Mouse (Mus musculus): ENCODE measurements around the gene Gm3417.
"Not testable (repeated sequence)": the region's sequence is repeated elsewhere in the genome, so short reads cannot be mapped to it uniquely, and the experiment has no call there.

The Gm3417 gene

DNA sequence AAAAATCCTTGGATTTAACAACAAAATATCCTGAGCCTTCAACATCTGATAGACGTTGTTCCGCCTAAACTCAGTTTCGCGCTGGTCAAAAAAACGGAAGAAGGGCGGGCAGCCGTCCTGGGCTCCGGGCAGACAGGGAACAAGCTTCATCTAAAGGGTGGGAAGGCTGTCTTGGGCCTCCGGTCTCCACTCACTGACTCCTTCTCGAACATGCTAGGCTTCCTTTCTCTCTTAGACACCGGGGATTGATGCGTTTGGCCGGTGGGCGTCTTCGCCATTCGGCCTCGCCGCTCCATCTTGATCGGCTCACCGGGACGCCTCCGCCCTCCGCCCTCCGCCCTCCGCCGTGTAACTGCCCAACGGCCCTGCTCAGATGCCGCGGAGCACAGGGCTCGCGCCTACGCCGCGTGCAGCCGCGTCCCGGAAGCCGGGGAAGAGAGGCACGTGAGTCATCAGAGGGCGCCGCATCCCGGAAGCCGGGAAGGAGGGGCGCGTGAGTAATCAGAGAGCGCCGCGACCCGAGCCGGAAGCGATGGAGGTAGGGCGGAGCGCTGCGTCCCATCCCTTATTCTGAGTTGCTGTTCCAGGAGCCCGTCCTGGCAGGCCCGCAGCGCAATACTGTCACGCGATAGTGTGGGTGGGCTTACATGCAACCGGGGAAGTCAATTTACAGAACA, at the start of gene Gm3417, which contains the start of gene 9030025P20Rik:
TSS of gene Gm3417 (minus strand) at position 429 of the 677 bp plus-strand sequence.
TSS of gene 9030025P20Rik (plus strand) at position 107 of the 677 bp plus-strand sequence.
- not testable (repeated sequence) for DNase-seq (ENCODE audit: extremely low read depth, low read depth, low spot score)

DNA sequence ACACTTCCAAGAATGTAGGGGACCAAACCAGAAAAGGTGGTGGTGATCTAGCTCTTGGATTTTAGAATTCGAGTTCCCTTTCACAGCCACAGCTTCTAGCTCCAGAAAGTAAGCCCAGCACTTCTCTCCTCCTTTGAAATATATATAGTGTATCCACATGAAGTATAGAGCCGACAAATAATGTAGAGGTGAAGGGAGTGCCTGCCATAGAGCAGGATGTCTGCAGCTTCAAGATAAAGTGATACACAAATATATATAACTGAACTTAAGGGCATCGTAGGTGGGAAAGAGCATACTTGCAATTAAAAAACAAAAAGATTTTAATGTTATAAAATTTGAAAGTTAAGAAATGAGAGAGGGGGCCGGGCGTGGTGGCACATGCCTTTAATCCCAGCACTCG, 46.9 kb upstream of the Gm3417 start:
- DNase-seq (ENCODE audit: extremely low read depth, low read depth, low spot score), result not testable (repeated sequence)

GRCm38 (mm10) chr17:15024502-15025193, 46.1 kb upstream of the Gm3417 start:
- not testable (repeated sequence) for DNase-seq (ENCODE audit: extremely low read depth, low read depth, low spot score)

GRCm38 (mm10) chr17:15023878-15024492, 45.4 kb upstream of the Gm3417 start:
- DNase-seq (ENCODE audit: extremely low read depth, low read depth, low spot score), result not testable (repeated sequence)

- DNase-seq (ENCODE audit: extremely low read depth, low read depth, low spot score), result not testable (repeated sequence)
Observed at GRCm38 (mm10) chr17:15021503-15022220, 43.1 kb upstream of the Gm3417 start.

DNA sequence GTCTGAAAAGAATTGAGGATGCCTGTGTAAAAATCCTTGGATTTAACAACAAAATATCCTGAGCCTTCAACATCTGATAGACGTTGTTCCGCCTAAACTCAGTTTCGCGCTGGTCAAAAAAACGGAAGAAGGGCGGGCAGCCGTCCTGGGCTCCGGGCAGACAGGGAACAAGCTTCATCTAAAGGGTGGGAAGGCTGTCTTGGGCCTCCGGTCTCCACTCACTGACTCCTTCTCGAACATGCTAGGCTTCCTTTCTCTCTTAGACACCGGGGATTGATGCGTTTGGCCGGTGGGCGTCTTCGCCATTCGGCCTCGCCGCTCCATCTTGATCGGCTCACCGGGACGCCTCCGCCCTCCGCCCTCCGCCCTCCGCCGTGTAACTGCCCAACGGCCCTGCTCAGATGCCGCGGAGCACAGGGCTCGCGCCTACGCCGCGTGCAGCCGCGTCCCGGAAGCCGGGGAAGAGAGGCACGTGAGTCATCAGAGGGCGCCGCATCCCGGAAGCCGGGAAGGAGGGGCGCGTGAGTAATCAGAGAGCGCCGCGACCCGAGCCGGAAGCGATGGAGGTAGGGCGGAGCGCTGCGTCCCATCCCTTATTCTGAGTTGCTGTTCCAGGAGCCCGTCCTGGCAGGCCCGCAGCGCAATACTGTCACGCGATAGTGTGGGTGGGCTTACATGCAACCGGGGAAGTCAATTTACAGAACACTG, 31.3 kb upstream of the Gm3417 start, which contains the start of gene Gm3435:
TSS of gene Gm3435 (plus strand) at position 471 of the 708 bp plus-strand sequence.
- DNase-seq (ENCODE audit: extremely low read depth, low read depth, low spot score), result not testable (repeated sequence)

GRCm38 (mm10) chr17:15009088-15009487, 30.5 kb upstream of the Gm3417 start:
- DNase-seq (ENCODE audit: extremely low read depth, low read depth, low spot score), result not testable (repeated sequence)

DNA sequence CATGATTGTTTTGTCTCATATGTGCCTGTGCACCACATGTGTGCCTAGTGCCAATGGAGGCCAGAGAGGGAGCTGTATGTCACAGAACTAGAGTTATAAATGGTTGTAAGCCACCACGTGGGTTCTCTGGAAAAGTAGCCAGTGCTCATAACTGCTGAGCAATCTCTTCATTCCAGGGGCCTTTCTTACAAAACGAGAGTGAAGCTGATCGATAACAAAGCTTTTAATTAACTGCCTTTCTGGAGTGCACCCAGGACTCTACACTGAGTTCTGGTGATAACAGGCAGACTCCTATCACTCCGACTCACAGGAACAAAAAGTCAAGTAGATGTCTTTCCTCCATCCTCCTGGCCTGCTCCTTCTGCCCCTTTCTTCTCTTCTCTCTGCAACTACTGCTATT, 21.5 kb upstream of the Gm3417 start:
- DNase-seq (ENCODE audit: extremely low read depth, low read depth, low spot score), result not testable (repeated sequence)

DNA sequence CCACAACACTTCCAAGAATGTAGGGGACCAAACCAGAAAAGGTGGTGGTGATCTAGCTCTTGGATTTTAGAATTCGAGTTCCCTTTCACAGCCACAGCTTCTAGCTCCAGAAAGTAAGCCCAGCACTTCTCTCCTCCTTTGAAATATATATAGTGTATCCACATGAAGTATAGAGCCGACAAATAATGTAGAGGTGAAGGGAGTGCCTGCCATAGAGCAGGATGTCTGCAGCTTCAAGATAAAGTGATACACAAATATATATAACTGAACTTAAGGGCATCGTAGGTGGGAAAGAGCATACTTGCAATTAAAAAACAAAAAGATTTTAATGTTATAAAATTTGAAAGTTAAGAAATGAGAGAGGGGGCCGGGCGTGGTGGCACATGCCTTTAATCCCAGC, 15.6 kb upstream of the Gm3417 start:
- DNase-seq (ENCODE audit: extremely low read depth, low read depth, low spot score), result not testable (repeated sequence)

DNA sequence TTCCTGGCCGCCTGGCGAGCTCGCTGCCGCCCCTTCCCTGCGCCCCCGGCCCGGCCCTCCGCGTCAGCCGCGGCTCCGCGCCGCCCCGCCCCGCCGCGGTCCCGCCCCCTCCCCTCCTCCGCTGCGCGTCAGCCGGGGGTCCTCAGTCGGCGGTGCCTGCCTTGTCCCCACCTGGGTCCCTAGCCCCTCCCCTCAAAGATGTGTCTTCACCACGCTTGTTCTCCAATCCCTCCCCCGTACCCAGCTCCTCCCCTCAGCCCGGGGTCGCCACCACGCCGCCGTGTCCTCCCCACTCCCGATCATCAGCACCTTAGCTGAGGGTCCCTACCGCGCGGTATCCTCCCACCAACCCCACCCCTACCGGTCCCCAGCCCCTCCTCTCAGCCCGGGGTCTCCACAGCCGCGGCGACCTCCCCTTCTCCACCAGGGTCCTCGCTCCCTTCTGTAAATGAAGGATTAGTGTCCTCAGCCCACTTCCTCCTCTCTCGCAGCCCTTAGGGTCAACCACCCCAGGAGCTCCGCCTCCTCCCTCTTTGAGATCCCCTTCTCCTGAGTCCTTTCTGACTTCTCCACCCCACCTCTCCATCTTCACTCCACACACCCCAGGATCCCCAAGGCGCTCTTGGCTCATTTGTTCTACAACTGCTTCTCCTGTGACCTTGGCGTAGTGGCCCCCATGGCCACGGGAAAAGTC, 14.7 kb upstream of the Gm3417 start:
- DNase-seq (ENCODE audit: extremely low read depth, low read depth, low spot score), result not testable (repeated sequence)

DNA sequence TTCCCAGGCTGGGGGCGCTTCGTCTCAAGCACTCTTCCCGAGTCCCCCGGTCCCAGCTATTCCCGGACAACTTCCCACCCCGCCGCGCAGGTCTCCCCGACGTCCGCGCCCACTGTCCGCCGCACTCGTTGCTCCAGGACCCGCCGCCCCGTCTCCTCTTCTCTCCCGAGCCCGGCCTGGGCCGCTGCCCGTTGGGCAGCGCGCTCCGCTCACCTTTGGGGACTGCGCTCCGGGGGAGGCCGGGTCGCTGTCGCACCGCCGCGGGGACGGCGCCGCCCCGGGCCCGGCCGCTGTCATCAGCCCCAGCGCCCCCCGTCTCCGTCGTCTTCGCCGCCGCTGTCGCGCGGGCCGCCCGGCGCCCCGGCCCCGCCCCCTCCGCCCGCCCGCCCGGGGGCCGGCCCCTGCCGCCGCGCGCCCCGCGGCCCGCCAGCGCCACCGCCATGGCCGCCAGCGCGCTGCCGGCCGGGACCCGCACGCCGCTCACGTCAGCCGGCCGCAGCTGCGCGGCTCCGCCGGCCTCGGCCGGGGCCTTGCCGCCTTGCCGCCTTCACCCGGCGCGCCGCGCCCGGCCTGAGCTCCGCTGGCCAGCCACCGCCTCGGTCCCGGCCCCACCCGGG, 14.0 kb upstream of the Gm3417 start:
- not testable (repeated sequence) for DNase-seq (ENCODE audit: extremely low read depth, low read depth, low spot score)

DNA sequence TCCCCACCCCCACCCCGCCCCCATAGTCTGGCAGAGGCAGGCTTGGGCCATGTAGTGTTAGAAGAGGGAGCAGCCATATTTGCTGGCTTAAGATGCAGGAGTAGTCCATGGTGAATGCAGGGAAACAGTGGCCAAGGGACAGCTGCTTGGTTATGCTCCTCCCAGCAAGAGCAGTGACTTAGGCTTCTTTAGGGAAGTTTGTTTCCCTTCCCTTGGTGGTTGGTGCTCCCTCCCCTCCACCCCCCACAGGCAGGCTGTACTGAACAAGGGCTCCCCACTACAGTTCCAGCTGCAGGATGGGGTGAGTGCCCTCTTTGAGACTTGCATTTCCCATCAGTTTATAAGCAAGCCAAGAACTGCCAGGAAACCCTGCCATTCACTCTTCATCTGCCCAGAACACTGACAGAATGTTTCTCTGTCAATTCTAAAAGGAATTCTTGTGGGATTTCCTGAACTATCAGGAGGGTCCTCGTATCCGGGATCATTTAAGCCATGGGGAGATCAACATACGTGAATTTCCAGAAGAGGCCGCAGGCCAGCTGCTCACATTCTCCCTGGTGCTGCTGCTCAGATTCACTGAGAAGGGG, 11.6 kb upstream of the Gm3417 start:
- not testable (repeated sequence) for DNase-seq (ENCODE audit: extremely low read depth, low read depth, low spot score)

GRCm38 (mm10) chr17:14977718-14978361, 750 bp downstream of the Gm3417 start:
- DNase-seq (ENCODE audit: extremely low read depth, low read depth, low spot score), result not testable (repeated sequence)

DNA sequence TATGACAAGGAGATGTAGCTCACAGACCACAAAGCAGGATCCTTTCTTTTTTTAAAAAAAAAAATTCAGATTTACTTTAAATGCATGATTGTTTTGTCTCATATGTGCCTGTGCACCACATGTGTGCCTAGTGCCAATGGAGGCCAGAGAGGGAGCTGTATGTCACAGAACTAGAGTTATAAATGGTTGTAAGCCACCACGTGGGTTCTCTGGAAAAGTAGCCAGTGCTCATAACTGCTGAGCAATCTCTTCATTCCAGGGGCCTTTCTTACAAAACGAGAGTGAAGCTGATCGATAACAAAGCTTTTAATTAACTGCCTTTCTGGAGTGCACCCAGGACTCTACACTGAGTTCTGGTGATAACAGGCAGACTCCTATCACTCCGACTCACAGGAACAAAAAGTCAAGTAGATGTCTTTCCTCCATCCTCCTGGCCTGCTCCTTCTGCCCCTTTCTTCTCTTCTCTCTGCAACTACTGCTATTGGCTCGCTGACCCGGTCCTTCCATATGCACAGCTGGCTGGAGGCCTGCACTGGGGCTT, 10.1 kb downstream of the Gm3417 start:
- not testable (repeated sequence) for DNase-seq (ENCODE audit: extremely low read depth, low read depth, low spot score)

GRCm38 (mm10) chr17:14961557-14962154, 16.9 kb downstream of the Gm3417 start:
- not testable (repeated sequence) for DNase-seq (ENCODE audit: extremely low read depth, low read depth, low spot score)

- not testable (repeated sequence) for DNase-seq (ENCODE audit: extremely low read depth, low read depth, low spot score)
Observed at GRCm38 (mm10) chr17:14960951-14961556, 17.5 kb downstream of the Gm3417 start, which contains the start of gene Phf10. TSS of gene Phf10 (minus strand) at chr17:14961273.

GRCm38 (mm10) chr17:14960520-14960919, 18.1 kb downstream of the Gm3417 start:
- no peak for DNase-seq (ENCODE audit: extremely low read depth, low read depth, low spot score)

All from fat pad, adult 2 months (tissue).